Mouse (Mus musculus) midbrain, embryonic 12.5 days (tissue): Measurements from ENCODE around the gene Sspo. TPM values are rescaled to one million over a fixed set of nuclear protein-coding genes. Genes with fewer than 3 reads are reported as not detected.

Source experiments
- microRNA-seq: library from miRNA; unstranded; fragments of <30 nt; microRNA quantifications from one replicate; pipeline ENCODE4, GENCODE M21; 2017
- polyA plus RNA-seq: library from polyadenylated mRNA; unstranded; fragments of >200 nt; fragmentation: Nextera tagmentation; extraction: Ambion mirVana; gene quantifications from 2 replicates; pipeline ENCODE4 v1.2.1, GENCODE M21; 2016

Sspo gene
- polyA plus RNA-seq, 1 experiment from 2014 or later: 0.10 TPM

Small RNA genes lying within 50 kb of the gene (microRNA-seq; reads per million reads assigned to microRNA genes)
- not detected for gene Gm24325

Other genes starting within 250 kb of the Sspo start
- gene Krba1, start 52.6 kb upstream of the Sspo start, polyA plus RNA-seq: 26.4 and 27.8 TPM in 2 replicates
- gene Zfp467, start 2.4 kb upstream of the Sspo start, polyA plus RNA-seq: 19.9 and 22.9 TPM in 2 replicates
- 85.7 and 89.9 TPM in 2 replicates for gene Atp6v0e2, start 89.4 kb downstream of the Sspo start, polyA plus RNA-seq
- 18.1 and 22.3 TPM in 2 replicates for gene Lrrc61, start 106.6 kb downstream of the Sspo start, polyA plus RNA-seq
- gene Rarres2, start 124.6 kb downstream of the Sspo start, polyA plus RNA-seq: 1.7 and 3.1 TPM in 2 replicates
- not detected in 2 replicates for gene Gm45021, start 141.4 kb downstream of the Sspo start, polyA plus RNA-seq
- gene Repin1, start 145.7 kb downstream of the Sspo start, polyA plus RNA-seq: 50.1 and 54.1 TPM in 2 replicates
- gene Gm44965, start 145.7 kb downstream of the Sspo start, polyA plus RNA-seq: 0.65 TPM in 1 of 2 replicates, not detected in the other
- gene Zfp775, start 153.8 kb downstream of the Sspo start, polyA plus RNA-seq: 13.3 and 15.7 TPM in 2 replicates
- gene AI854703, start 178.5 kb downstream of the Sspo start, polyA plus RNA-seq: 1.4 and 1.5 TPM in 2 replicates
- 0.45 and 0.77 TPM in 2 replicates for gene Gimap8, start 199.0 kb downstream of the Sspo start, polyA plus RNA-seq
- gene Gimap9, start 227.9 kb downstream of the Sspo start, polyA plus RNA-seq: 1.7 and 2.6 TPM in 2 replicates
- gene Gimap4, start 236.3 kb downstream of the Sspo start, polyA plus RNA-seq: 2.3 and 3.0 TPM in 2 replicates